Mouse (Mus musculus): ENCODE results near the gene Dusp8. TPM values are rescaled to one million over a fixed set of nuclear protein-coding genes. Genes with fewer than 3 reads are reported as not detected.

Dusp8 gene
- total and polyA plus RNA-seq, 3 experiments, result 0.14 to 1.5 (median 0.17) TPM

DNA sequence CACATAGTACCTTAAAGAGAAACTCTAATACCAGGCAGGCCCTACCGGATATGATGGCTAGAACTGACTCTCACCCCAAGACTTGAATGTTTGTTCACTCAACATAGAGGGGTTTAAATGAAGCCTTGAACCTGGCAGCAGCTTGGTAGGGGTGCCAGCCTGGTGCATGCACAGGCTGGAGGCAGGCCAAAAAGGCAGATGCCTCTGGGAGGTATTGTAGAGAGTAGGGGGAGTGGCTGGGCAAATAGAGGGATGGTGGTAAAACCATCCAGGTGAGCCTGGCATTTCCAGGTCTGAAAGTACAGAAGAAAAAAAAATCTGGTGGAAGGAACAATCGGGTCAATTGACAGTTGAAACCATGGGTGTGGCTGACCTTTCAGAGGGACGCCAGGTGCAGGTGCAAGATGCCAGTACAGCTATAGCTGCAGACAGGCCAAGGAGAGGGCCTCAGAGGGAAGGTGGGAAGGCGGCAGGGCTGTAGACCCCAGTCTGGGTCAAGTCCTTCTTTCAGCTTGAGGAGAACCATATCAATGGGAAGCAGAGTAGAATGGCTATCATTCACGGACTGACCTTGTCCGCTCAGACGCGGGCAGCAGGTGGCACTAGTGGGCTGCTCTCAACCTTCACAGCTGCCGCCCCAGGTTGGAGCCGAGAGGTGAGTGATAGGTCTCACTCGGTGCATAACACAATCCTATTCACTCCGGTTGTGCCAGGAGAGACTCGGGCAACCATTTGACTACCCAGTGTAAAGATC is 25.0 kb downstream of the Dusp8 start:
- dilution Hi-C loops (cut with MboI; ENCODE audit: extremely low pct_ligation_motif_present, extremely low pct_unique_long_range_greater_than_20kb, low sequenced_read_pairs), result no loop called here
- Histone ChIP-seq H3K36me3 (replicated peaks in 1 of 2; ENCODE audit: control insufficient read depth in 1 of 2, insufficient read depth in 1 of 2, low read length in 1 of 2) (no peaks in the 10 kb centered on the region), H3K4me2 (ENCODE audit: insufficient read depth, low read depth, poor library complexity, severe bottlenecking) (no peak overlapping the region), H3K9me3 (replicated peaks; ENCODE audit: low read length) (no peaks in the 10 kb centered on the region), H3K79me2 (replicated peaks; ENCODE audit: control insufficient read depth, extremely low read depth, insufficient read depth, poor library complexity, severe bottlenecking) (no peaks in the 10 kb centered on the region), H3K9ac (ENCODE audit: insufficient read depth, low read depth) (no peak overlapping the region), H3K27ac (ENCODE audit: insufficient read depth, low read depth) (no peak overlapping the region), H3K4me3 (replicated peaks in 1 of 3; ENCODE audit: low read depth in 2 of 3, low read length in 2 of 3, poor library complexity in 1 of 3) (no peak overlapping the region), H3K27me3 (replicated peaks) (peaks cover 75% of the 10 kb centered on the region), H3K4me1 (ENCODE audit: control insufficient read depth in 1 of 2, insufficient read depth in 2 of 2) (peaks cover 0 to 3% of the 10 kb centered on the region in 2 experiments; a peak in 1 of 4 replicates)
- in situ Hi-C loops (cut with MboI; ENCODE audit: low pct_ligation_motif_present, low pct_unique_long_range_greater_than_20kb, low sequenced_read_pairs), result no loop called here
- DNase-seq (ENCODE audit: extremely low read depth), result peak; percentile 38
- TF ChIP-seq CTCF (conservative IDR thresholded peaks at IDR 0.05 in 1 of 2, IDR thresholded peaks at IDR 0.05 in 1 of 2; ENCODE audit: low read depth in 2 of 2, low read length in 2 of 2), result peak; percentile 29 to 91
- TF ChIP-seq SMC3 (IDR thresholded peaks at IDR 0.05; ENCODE audit: low read depth, low read length), result peak; percentile 89
- TF ChIP-seq SIN3A (IDR thresholded peaks at IDR 0.05; ENCODE audit: low read length), result no peak
- TF ChIP-seq RAD21 (IDR thresholded peaks at IDR 0.05; ENCODE audit: low read depth, low read length), result peak; percentile 83

DNA sequence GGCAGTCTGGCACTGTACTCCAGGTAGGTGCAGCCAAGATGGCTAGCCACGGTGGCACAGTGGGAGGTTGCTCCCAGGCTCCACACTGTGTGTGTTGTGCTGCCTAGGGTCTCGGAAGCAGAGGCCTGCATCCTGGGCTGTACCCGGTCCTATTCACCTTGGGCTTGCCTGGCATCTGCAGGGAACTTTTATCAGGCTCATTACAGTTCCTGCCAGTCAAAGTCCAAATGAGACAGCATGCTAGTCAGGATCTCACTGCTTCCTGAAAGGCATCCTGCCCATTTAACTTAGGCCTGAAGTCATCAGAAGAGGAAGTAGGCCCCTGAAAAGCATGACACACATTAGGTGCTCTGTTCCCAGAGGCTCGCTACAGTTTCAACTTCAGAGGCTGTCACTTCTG is 27.2 kb downstream of the Dusp8 start:
- H3K79me2 ChIP-seq (replicated peaks; ENCODE audit: control insufficient read depth, extremely low read depth, insufficient read depth, poor library complexity, severe bottlenecking), result no peaks in the 10 kb centered on the region
- no peak overlapping the region for H3K4me2 ChIP-seq (ENCODE audit: insufficient read depth, low read depth, poor library complexity, severe bottlenecking)
- no peaks in the 10 kb centered on the region for H3K36me3 ChIP-seq (replicated peaks in 1 of 2; ENCODE audit: control insufficient read depth in 1 of 2, insufficient read depth in 1 of 2, low read length in 1 of 2)
- H3K9ac ChIP-seq (ENCODE audit: insufficient read depth, low read depth), result no peak overlapping the region
- H3K9me3 ChIP-seq (replicated peaks; ENCODE audit: low read length), result no peaks in the 10 kb centered on the region
- dilution Hi-C loops (cut with MboI; ENCODE audit: extremely low pct_ligation_motif_present, extremely low pct_unique_long_range_greater_than_20kb, low sequenced_read_pairs) (no loop called here), in situ Hi-C loops (cut with MboI; ENCODE audit: low pct_ligation_motif_present, low pct_unique_long_range_greater_than_20kb, low sequenced_read_pairs) (loop anchor here (5.0 kb wide), 1 partner anchor 44 kb away; no protein-coding TSS in a partner anchor)
- no peak overlapping the region for H3K27ac ChIP-seq (ENCODE audit: insufficient read depth, low read depth)
- H3K4me3 ChIP-seq (replicated peaks in 1 of 3; ENCODE audit: low read depth in 2 of 3, low read length in 2 of 3, poor library complexity in 1 of 3), result no peak overlapping the region
- H3K4me1 ChIP-seq (ENCODE audit: control insufficient read depth in 1 of 2, insufficient read depth in 2 of 2), result no peaks in the 10 kb centered on the region; a peak in 1 of 4 replicates
- H3K27me3 ChIP-seq (replicated peaks), result peaks cover 73% of the 10 kb centered on the region
- DNase-seq (ENCODE audit: extremely low read depth), result no peak
- TF ChIP-seq MAX (IDR thresholded peaks at IDR 0.05; ENCODE audit: low read length), result no peak

GRCm38 (mm10) chr7:142060931-142061565 is 34.6 kb downstream of the Dusp8 start, which contains the start of gene Mob2:
Gene Mob2 (minus strand): TSS chr7:142061065.
- DNase-seq (ENCODE audit: extremely low read depth), result peak; percentile 74
- peaks cover 7 to 25% of the 10 kb centered on the region in 2 experiments for H3K36me3 ChIP-seq (replicated peaks in 1 of 2; ENCODE audit: control insufficient read depth in 1 of 2, insufficient read depth in 1 of 2, low read length in 1 of 2)
- H3K27me3 ChIP-seq (replicated peaks), result peaks cover 39% of the 10 kb centered on the region
- H3K27ac ChIP-seq (ENCODE audit: insufficient read depth, low read depth), result no peak within 1 kb of the TSS
- peaks cover 21% of the 10 kb centered on the region for H3K79me2 ChIP-seq (replicated peaks; ENCODE audit: control insufficient read depth, extremely low read depth, insufficient read depth, poor library complexity, severe bottlenecking)
- peak within 1 kb of the TSS; percentile 89 for H3K9ac ChIP-seq (ENCODE audit: insufficient read depth, low read depth)
- dilution Hi-C loops (cut with MboI; ENCODE audit: extremely low pct_ligation_motif_present, extremely low pct_unique_long_range_greater_than_20kb, low sequenced_read_pairs) (no loop called here), in situ Hi-C loops (cut with MboI; ENCODE audit: low pct_ligation_motif_present, low pct_unique_long_range_greater_than_20kb, low sequenced_read_pairs) (no loop called here)
- H3K4me3 ChIP-seq (replicated peaks in 1 of 3; ENCODE audit: low read depth in 2 of 3, low read length in 2 of 3, poor library complexity in 1 of 3), result peak within 1 kb of the TSS; percentile 76 to 89 (median 88)
- no peaks in the 10 kb centered on the region for H3K9me3 ChIP-seq (replicated peaks; ENCODE audit: low read length)
- H3K4me2 ChIP-seq (ENCODE audit: insufficient read depth, low read depth, poor library complexity, severe bottlenecking), result peak within 1 kb of the TSS; percentile 63
- H3K4me1 ChIP-seq (ENCODE audit: control insufficient read depth in 1 of 2, insufficient read depth in 2 of 2), result peaks cover 12 to 40% of the 10 kb centered on the region in 2 experiments
- no peak; the same call in 1 of the 2 replicates for TF ChIP-seq CHD2 (IDR thresholded peaks at IDR 0.05; ENCODE audit: low read length)
- peak; percentile 93 for TF ChIP-seq POLR2A (IDR thresholded peaks at IDR 0.05; ENCODE audit: low read depth, low read length)
- no peak for TF ChIP-seq ZKSCAN1 (IDR thresholded peaks at IDR 0.05; ENCODE audit: borderline replicate concordance, low read depth, low read length)
- peak; percentile 84; the same call in 1 of the 2 replicates for TF ChIP-seq KAT2A (IDR thresholded peaks at IDR 0.05; ENCODE audit: insufficient replicate concordance, low read length)
- no peak for TF ChIP-seq E2F4 (IDR thresholded peaks at IDR 0.05; ENCODE audit: insufficient replicate concordance, low read depth, low read length)
- TF ChIP-seq POLR2AphosphoS2 (IDR thresholded peaks at IDR 0.05; ENCODE audit: low read depth, low read length), result peak; percentile 82; the same call in 1 of the 2 replicates
- no peak for TF ChIP-seq JUND (conservative IDR thresholded peaks at IDR 0.05; ENCODE audit: low read depth, low read length)
- TF ChIP-seq MAX (IDR thresholded peaks at IDR 0.05; ENCODE audit: low read length), result peak; percentile 49; the same call in 1 of the 2 replicates
- TF ChIP-seq MXI1 (IDR thresholded peaks at IDR 0.05; ENCODE audit: low read depth, low read length), result peak; percentile 78
- TF ChIP-seq CTCF (conservative IDR thresholded peaks at IDR 0.05 in 1 of 2, IDR thresholded peaks at IDR 0.05 in 1 of 2; ENCODE audit: low read depth in 2 of 2, low read length in 2 of 2), result no peak
- TF ChIP-seq NELFE (IDR thresholded peaks at IDR 0.05; ENCODE audit: low read depth, low read length), result peak; percentile 94
- TF ChIP-seq MAFK (IDR thresholded peaks at IDR 0.05; ENCODE audit: insufficient replicate concordance, low read length), result no peak
- no peak for TF ChIP-seq USF1 (IDR thresholded peaks at IDR 0.05; ENCODE audit: low read depth, low read length)
- TF ChIP-seq GABPA (IDR thresholded peaks at IDR 0.05; ENCODE audit: insufficient replicate concordance, low read depth, low read length), result no peak; the same call in 1 of the 2 replicates
- TF ChIP-seq PAX5 (IDR thresholded peaks at IDR 0.05; ENCODE audit: low read length), result no peak
- TF ChIP-seq TCF12 (IDR thresholded peaks at IDR 0.05; ENCODE audit: low read depth, low read length), result peak; percentile 63; the same call in 1 of the 2 replicates
- no peak for TF ChIP-seq RAD21 (IDR thresholded peaks at IDR 0.05; ENCODE audit: low read depth, low read length)
- 0 out of 2 replicates have a peak, but pooled peaks have one; percentile 46 for TF ChIP-seq MEF2A (IDR thresholded peaks at IDR 0.05; ENCODE audit: borderline replicate concordance, low read depth, low read length)
- TF ChIP-seq SIN3A (IDR thresholded peaks at IDR 0.05; ENCODE audit: low read length), result peak; percentile 86
- TF ChIP-seq IRF4 (IDR thresholded peaks at IDR 0.05; ENCODE audit: low read depth, low read length), result peak; percentile 49
- peak; percentile 75 for TF ChIP-seq ELF1 (IDR thresholded peaks at IDR 0.05; ENCODE audit: low read depth, low read length)

Measured in CH12.LX (cell line).